Mouse (Mus musculus) ES-Bruce4 (cell line): ENCODE results near the gene Ccdc63. TPM values are rescaled to one million over a fixed set of nuclear protein-coding genes. Genes with fewer than 3 reads are reported as not detected.
"Not testable (repeated sequence)": the region's sequence is repeated elsewhere in the genome, so short reads cannot be mapped to it uniquely, and the experiment has no call there.

Experiments used
- H3K27ac ChIP-seq: 2 replicates; pipeline ENCODE4 v1.5.1; 2012; ENCODE audit warnings: low read length, inconsistent platforms; ENCODE audit not compliant: insufficient read depth
- H3K27me3 ChIP-seq: 2 replicates; pipeline ENCODE4 v1.6.1; 2012; ENCODE audit warnings: mild to moderate bottlenecking, low read length, inconsistent platforms; ENCODE audit not compliant: control insufficient read depth, poor library complexity, insufficient read depth, severe bottlenecking
- H3K36me3 ChIP-seq: 2 replicates; pipeline ENCODE4 v1.6.1; 2012; ENCODE audit warnings: inconsistent platforms, mild to moderate bottlenecking, low read length, moderate library complexity; ENCODE audit not compliant: control insufficient read depth, poor library complexity, insufficient read depth, severe bottlenecking
- H3K4me1 ChIP-seq: one replicate; pipeline ENCODE4 v1.8.1; 2011; ENCODE audit warnings: low read length; ENCODE audit not compliant: control insufficient read depth, insufficient read depth
- H3K4me3 ChIP-seq: 2 replicates; pipeline ENCODE4 v1.5.1; 2011; ENCODE audit warnings: low read depth, mild to moderate bottlenecking, low read length
- H3K9ac ChIP-seq: 2 replicates; pipeline ENCODE4 v1.6.1; 2012; ENCODE audit warnings: low read depth, mild to moderate bottlenecking, inconsistent platforms; ENCODE audit not compliant: poor library complexity, severe bottlenecking
- H3K9me3 ChIP-seq: replicated peaks from 2 replicates; pipeline ENCODE4 v1.6.1; 2012; ENCODE audit warnings: mild to moderate bottlenecking, low read length, inconsistent platforms; ENCODE audit not compliant: control insufficient read depth, poor library complexity, insufficient read depth, severe bottlenecking
- CTCF ChIP-seq: IDR thresholded peaks from one replicate; pipeline ENCODE4 v1.8.1; 2011; ENCODE audit warnings: low read depth, low read length
- EP300 ChIP-seq: IDR thresholded peaks from 2 replicates; pipeline ENCODE4 v1.6.1; 2011; ENCODE audit warnings: low read depth, low read length; ENCODE audit not compliant: insufficient read depth
- POLR2A ChIP-seq: IDR thresholded peaks from one replicate; pipeline ENCODE4 v1.8.1; 2011; ENCODE audit warnings: low read length; ENCODE audit not compliant: insufficient read depth
- polyA plus RNA-seq: library from polyadenylated mRNA; stranded (reverse); fragments of >200 nt; gene quantifications from 2 replicates; pipeline ENCODE4 v1.2.4, GENCODE M21; 2011; ENCODE audit warnings: low read depth; ENCODE audit not compliant: missing spikeins, insufficient read depth, insufficient read length

Ccdc63 gene
- polyA plus RNA-seq, 1 experiment = 3.0 TPM

GRCm38 (mm10) chr5:122154782-122155181 lies 14.2 kb upstream of the Ccdc63 start:
- Histone ChIP-seq H3K36me3 (peaks cover 7% of the 10 kb centered on the region), H3K9me3 (no peaks in the 10 kb centered on the region), H3K27ac (peak overlapping the region; percentile 21), H3K27me3 (no peaks in the 10 kb centered on the region), H3K4me1 (peaks cover 10% of the 10 kb centered on the region), H3K9ac (no peak overlapping the region), H3K4me3 (no peak overlapping the region)
- TF ChIP-seq EP300 (0 out of 2 replicates have a peak, but pooled peaks have one; percentile 0), POLR2A (no peak), CTCF (no peak)

DNA sequence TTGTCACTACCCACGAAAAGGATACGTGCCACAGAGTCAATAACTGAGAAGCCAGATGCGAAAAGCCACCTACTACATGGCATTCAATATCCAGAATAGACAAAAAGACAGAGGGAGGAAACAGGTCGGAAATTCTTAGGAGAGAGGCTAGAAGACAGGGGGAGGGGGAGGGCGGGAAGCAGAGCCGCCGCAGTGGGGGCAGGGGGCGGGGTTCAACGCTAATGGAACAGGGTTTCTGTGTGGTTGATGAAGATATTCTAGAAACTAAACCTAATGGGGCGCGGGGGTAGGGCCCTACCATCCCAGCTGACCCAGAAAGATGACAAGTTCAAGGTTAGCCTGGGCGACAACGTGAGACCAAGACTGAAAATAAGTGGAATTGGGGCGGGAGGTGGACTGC lies 13.4 kb upstream of the Ccdc63 start:
- Histone ChIP-seq H3K9ac (no peak overlapping the region; the same call in 1 of the 2 replicates), H3K36me3 (no peaks in the 10 kb centered on the region), H3K9me3 (no peaks in the 10 kb centered on the region), H3K4me1 (peaks cover 10% of the 10 kb centered on the region), H3K4me3 (no peak overlapping the region), H3K27ac (no peak overlapping the region), H3K27me3 (no peaks in the 10 kb centered on the region)
- TF ChIP-seq EP300 (no peak), POLR2A (no peak), CTCF (no peak)

DNA sequence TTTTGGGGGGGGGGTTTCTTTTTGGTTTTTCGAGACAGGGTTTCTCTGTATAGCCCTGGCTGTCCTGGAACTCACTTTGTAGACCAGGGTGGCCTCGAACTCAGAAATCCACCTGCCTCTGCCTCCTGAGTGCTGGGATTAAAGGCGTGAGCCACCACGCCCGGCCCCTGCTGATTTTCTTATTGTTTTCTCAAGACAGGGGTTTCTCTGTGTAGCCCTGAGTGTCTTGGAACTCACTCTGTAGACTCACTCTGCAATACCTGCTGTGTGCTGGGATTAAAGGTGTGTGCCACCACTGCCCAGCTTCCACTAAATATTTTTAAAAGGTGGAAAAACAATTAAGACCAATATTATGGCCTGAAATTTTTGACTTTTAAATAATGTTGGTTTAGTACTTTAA lies 11.9 kb upstream of the Ccdc63 start:
- H3K27ac ChIP-seq, H3K36me3 ChIP-seq, H3K27me3 ChIP-seq, H3K9ac ChIP-seq, H3K9me3 ChIP-seq, H3K4me3 ChIP-seq: not testable (repeated sequence)
- peaks cover 10% of the 10 kb centered on the region for H3K4me1 ChIP-seq

DNA sequence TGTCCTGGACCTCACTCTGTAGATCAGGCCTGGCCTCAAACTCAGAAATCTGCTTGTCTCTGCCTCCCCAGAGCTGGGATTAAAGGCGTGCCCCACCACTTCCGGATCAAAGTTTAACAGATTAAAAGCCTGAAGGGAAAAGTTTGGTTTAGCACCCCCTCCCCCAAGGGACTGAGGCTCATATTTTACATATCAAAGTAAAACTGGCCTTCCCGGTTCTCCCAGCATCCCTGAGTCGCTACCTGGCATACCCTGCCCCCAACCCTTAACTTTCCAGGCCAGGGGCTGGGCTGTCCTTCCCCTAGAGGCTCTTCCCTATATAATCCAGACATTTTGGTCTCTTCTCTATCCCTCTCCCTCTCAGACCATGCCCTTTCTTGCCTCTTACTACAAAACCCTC lies 8.6 kb upstream of the Ccdc63 start:
- no peaks in the 10 kb centered on the region for H3K27me3 ChIP-seq
- H3K4me1 ChIP-seq = peaks cover 2% of the 10 kb centered on the region
- no peaks in the 10 kb centered on the region for H3K36me3 ChIP-seq
- TF ChIP-seq CTCF (no peak), POLR2A (no peak), EP300 (peak; percentile 94)
- H3K9ac ChIP-seq = no peak overlapping the region
- no peaks in the 10 kb centered on the region for H3K9me3 ChIP-seq
- H3K4me3 ChIP-seq = no peak overlapping the region
- H3K27ac ChIP-seq = peak overlapping the region; percentile 93

DNA sequence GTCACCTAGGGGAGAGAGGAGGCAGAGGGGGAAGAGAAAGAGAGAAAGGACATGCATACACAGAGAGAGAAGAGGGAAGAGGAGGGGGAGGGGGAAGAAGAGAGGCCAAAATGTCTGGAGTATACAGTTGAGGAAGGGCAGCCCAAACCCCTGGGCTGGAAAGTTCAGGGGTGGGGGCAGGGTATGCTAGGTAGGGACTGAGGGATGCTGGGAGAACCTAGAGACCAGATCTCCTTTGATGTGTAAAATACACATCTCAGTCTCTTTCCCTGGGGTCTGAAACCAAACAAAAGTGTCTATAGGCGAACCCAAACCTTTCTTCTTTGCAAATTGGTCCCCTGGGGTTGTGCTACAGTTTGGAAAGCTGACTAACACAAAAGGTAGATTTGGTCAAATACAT lies 7.5 kb upstream of the Ccdc63 start:
- TF ChIP-seq EP300 (peak; percentile 93), POLR2A (no peak), CTCF (no peak)
- H3K27ac ChIP-seq = peak overlapping the region; percentile 92
- no peak overlapping the region for H3K4me3 ChIP-seq
- H3K4me1 ChIP-seq = peaks cover 2% of the 10 kb centered on the region
- H3K27me3 ChIP-seq = no peaks in the 10 kb centered on the region
- H3K9me3 ChIP-seq = no peaks in the 10 kb centered on the region
- H3K9ac ChIP-seq = no peak overlapping the region
- no peaks in the 10 kb centered on the region for H3K36me3 ChIP-seq

DNA sequence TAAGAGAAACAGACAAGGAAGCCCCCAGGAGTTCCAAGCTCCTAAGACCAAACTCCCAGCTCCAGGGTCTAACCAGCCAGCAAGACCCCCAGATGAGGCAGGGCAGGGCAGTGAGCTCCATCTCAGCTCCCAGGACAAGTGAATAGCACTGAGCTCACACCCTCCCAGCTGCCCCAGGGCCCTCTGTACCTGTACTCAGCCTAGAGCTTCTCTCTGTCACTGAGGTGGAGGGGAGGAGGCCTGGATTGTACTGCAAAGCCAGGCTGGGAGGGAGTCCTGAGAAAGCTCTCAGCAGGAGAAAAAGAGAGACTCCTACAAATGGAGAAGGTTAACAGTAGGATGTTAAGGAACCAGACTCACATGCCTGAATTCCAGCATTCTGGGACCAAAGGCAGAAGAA lies 6.0 kb upstream of the Ccdc63 start:
- Histone ChIP-seq H3K27me3 (no peaks in the 10 kb centered on the region), H3K9ac (peak overlapping the region; percentile 71), H3K36me3 (no peaks in the 10 kb centered on the region), H3K4me1 (peaks cover 2% of the 10 kb centered on the region), H3K27ac (peak overlapping the region; percentile 85), H3K4me3 (peak overlapping the region; percentile 70), H3K9me3 (no peaks in the 10 kb centered on the region)
- TF ChIP-seq EP300 (peak; percentile 83), POLR2A (no peak)
